Mouse (Mus musculus) myocyte (in vitro differentiated cells): ENCODE results near the gene Nxf1. TPM values are rescaled to one million over a fixed set of nuclear protein-coding genes. Genes with fewer than 3 reads are reported as not detected.

Experiments used
- H3K27me3 ChIP-seq: one replicate; pipeline ENCODE4 v1.6.1; 2011; ENCODE audit not compliant: control insufficient read depth, insufficient read depth, insufficient read length
- H3K36me3 ChIP-seq: one replicate; pipeline ENCODE4 v1.6.1; 2011; ENCODE audit not compliant: control insufficient read depth, insufficient read depth
- H3K4me2 ChIP-seq: one replicate; pipeline ENCODE4 v1.6.1; 2011; ENCODE audit warnings: low read depth, control low read depth
- H3K4me3 ChIP-seq: one replicate; pipeline ENCODE4 v1.5.1; 2011; ENCODE audit warnings: mild to moderate bottlenecking, control low read depth, moderate library complexity
- H3K79me2 ChIP-seq: one replicate; pipeline ENCODE4 v1.6.1; 2011; ENCODE audit not compliant: control insufficient read depth, insufficient read depth
- H3ac ChIP-seq: one replicate; pipeline ENCODE4 v1.6.1; 2011; ENCODE audit not compliant: control insufficient read depth, insufficient read length
- CEBPB ChIP-seq: IDR thresholded peaks from 2 replicates; pipeline ENCODE4 v1.6.1; 2011; ENCODE audit warnings: mild to moderate bottlenecking, moderate library complexity; ENCODE audit not compliant: poor library complexity, insufficient read depth, severe bottlenecking
- E2F4 ChIP-seq: IDR thresholded peaks from one replicate; pipeline ENCODE4 v1.6.1; 2011; ENCODE audit warnings: mild to moderate bottlenecking, control low read depth, moderate library complexity; ENCODE audit not compliant: insufficient read depth
- MAX ChIP-seq: IDR thresholded peaks from one replicate; pipeline ENCODE4 v1.6.1; 2011; ENCODE audit warnings: low read depth, mild to moderate bottlenecking, control low read depth
- MYOD1 ChIP-seq, 3 experiments: IDR thresholded peaks; one replicate each; pipeline ENCODE4 v1.6.1; 2011; ENCODE audit warnings: control low read depth in 2 of 3, low read depth in 2 of 3, mild to moderate bottlenecking in 2 of 3, moderate library complexity in 1 of 3; ENCODE audit not compliant: insufficient read length in 2 of 3, control insufficient read depth in 1 of 3
- MYOG ChIP-seq, 3 experiments: IDR thresholded peaks; one replicate each; pipeline ENCODE4 v1.6.1; 2011; ENCODE audit warnings: control low read depth in 2 of 3, low read depth in 2 of 3, mild to moderate bottlenecking in 2 of 3; ENCODE audit not compliant: insufficient read length in 2 of 3, control insufficient read depth in 1 of 3, insufficient read depth in 1 of 3
- POLR2A ChIP-seq: IDR thresholded peaks from one replicate; pipeline ENCODE4 v1.6.1; 2011; ENCODE audit warnings: low read depth, mild to moderate bottlenecking, control low read depth, moderate library complexity; ENCODE audit not compliant: insufficient read length
- POLR2AphosphoS2 ChIP-seq: IDR thresholded peaks from one replicate; pipeline ENCODE4 v1.6.1; 2011; ENCODE audit warnings: low read depth, control low read depth; ENCODE audit not compliant: insufficient read length
- REST ChIP-seq: IDR thresholded peaks from one replicate; pipeline ENCODE4 v1.6.1; 2011; ENCODE audit warnings: mild to moderate bottlenecking, control low read depth, moderate library complexity; ENCODE audit not compliant: insufficient read depth, insufficient read length
- SRF ChIP-seq: IDR thresholded peaks from one replicate; pipeline ENCODE4 v1.6.1; 2011; ENCODE audit warnings: low read depth; ENCODE audit not compliant: control insufficient read depth, insufficient read length
- TCF12 ChIP-seq: IDR thresholded peaks from one replicate; pipeline ENCODE4 v1.6.1; 2011; ENCODE audit warnings: mild to moderate bottlenecking, control low read depth; ENCODE audit not compliant: poor library complexity, insufficient read depth, severe bottlenecking
- TCF3 ChIP-seq: IDR thresholded peaks from one replicate; pipeline ENCODE4 v1.6.1; 2011; ENCODE audit warnings: low read depth, control low read depth; ENCODE audit not compliant: insufficient read length
- USF1 ChIP-seq: IDR thresholded peaks from one replicate; pipeline ENCODE4 v1.6.1; 2011; ENCODE audit warnings: low read depth, mild to moderate bottlenecking, control low read depth, moderate library complexity
- polyA plus RNA-seq: library from polyadenylated mRNA; unstranded; fragments of >200 nt; fragmentation: generic; extraction: Trizol; gene quantifications from one replicate; pipeline ENCODE4 v1.2.1, GENCODE M21; 2012; ENCODE audit warnings: missing spikeins

Nxf1 gene
- polyA plus RNA-seq, 1 experiment: 64.3 TPM

- TF ChIP-seq POLR2AphosphoS2 (no peak), E2F4 (no peak), REST (no peak), MYOD1 (IDR thresholded peaks at IDR 0.05; ENCODE audit: control insufficient read depth in 1 of 3, insufficient read length in 2 of 3, low read depth in 2 of 3) (no peak), TCF12 (no peak), USF1 (no peak), MYOG (IDR thresholded peaks at IDR 0.05; ENCODE audit: control insufficient read depth in 1 of 3, insufficient read depth in 1 of 3, insufficient read length in 2 of 3, low read depth in 2 of 3) (no peak), CEBPB (no peak)
- Histone ChIP-seq H3K36me3 (peaks cover 11% of the 10 kb centered on the region), H3K79me2 (peaks cover 23% of the 10 kb centered on the region), H3K27me3 (no peaks in the 10 kb centered on the region), H3K4me3 (peak overlapping the region; percentile 75), H3ac (no peak overlapping the region), H3K4me2 (peak overlapping the region; percentile 80)
These were observed 42.1 kb downstream of the Nxf1 start for GRCm38 (mm10) chr19:8798947-8799315.

- peak; percentile 37 for TF ChIP-seq POLR2AphosphoS2
- no peak for TF ChIP-seq REST
- TF ChIP-seq MAX: no peak
- no peak for TF ChIP-seq MYOG (IDR thresholded peaks at IDR 0.05; ENCODE audit: control insufficient read depth in 1 of 3, insufficient read depth in 1 of 3, insufficient read length in 2 of 3, low read depth in 2 of 3)
- no peak for TF ChIP-seq USF1
- no peak for TF ChIP-seq CEBPB
- TF ChIP-seq SRF: peak; percentile 72
- TF ChIP-seq E2F4: peak; percentile 46
- TF ChIP-seq MYOD1 (IDR thresholded peaks at IDR 0.05; ENCODE audit: control insufficient read depth in 1 of 3, insufficient read length in 2 of 3, low read depth in 2 of 3): no peak
- TF ChIP-seq POLR2A: peak; percentile 54
- TF ChIP-seq TCF12: no peak
- TF ChIP-seq TCF3: no peak
- peaks cover 11% of the 10 kb centered on the region for H3K79me2 ChIP-seq
- H3K27me3 ChIP-seq: no peaks in the 10 kb centered on the region
- H3ac ChIP-seq: no peak within 1 kb of the TSS
- H3K36me3 ChIP-seq: peaks cover 9% of the 10 kb centered on the region
- peak within 1 kb of the TSS; percentile 90 for H3K4me2 ChIP-seq
- H3K4me3 ChIP-seq: peak within 1 kb of the TSS; percentile 50
These were observed 45.4 kb downstream of the Nxf1 start, which contains the start of gene Zbtb3 for GRCm38 (mm10) chr19:8802130-8802821. Gene Zbtb3 (plus strand): TSS chr19:8802555.

- Histone ChIP-seq H3K36me3 (peaks cover 19% of the 10 kb centered on the region), H3K4me2 (peak overlapping the region; percentile 84), H3K27me3 (no peaks in the 10 kb centered on the region), H3K4me3 (peak overlapping the region; percentile 50), H3ac (no peak overlapping the region), H3K79me2 (peaks cover under 1% of the 10 kb centered on the region)
- TF ChIP-seq E2F4: no peak
- no peak for TF ChIP-seq SRF
- TF ChIP-seq POLR2AphosphoS2: peak; percentile 67
- TF ChIP-seq MYOG (IDR thresholded peaks at IDR 0.05; ENCODE audit: control insufficient read depth in 1 of 3, insufficient read depth in 1 of 3, insufficient read length in 2 of 3, low read depth in 2 of 3): no peak
- TF ChIP-seq POLR2A: peak; percentile 48
- no peak for TF ChIP-seq USF1
- TF ChIP-seq CEBPB: no peak
These were observed 46.4 kb downstream of the Nxf1 start for GRCm38 (mm10) chr19:8803204-8803780.

GRCm38 (mm10) chr19:8803879-8804660, 47.2 kb downstream of the Nxf1 start:
- peaks cover 26% of the 10 kb centered on the region for H3K36me3 ChIP-seq
- TF ChIP-seq POLR2AphosphoS2 (peak; percentile 16), REST (no peak), SRF (no peak), TCF3 (no peak)
- H3ac ChIP-seq: no peak overlapping the region
- no peaks in the 10 kb centered on the region for H3K79me2 ChIP-seq
- peak overlapping the region; percentile 50 for H3K4me3 ChIP-seq
- H3K27me3 ChIP-seq: no peaks in the 10 kb centered on the region
- peak overlapping the region; percentile 84 for H3K4me2 ChIP-seq

GRCm38 (mm10) chr19:8806810-8807209, 49.9 kb downstream of the Nxf1 start:
- no peak overlapping the region for H3K4me3 ChIP-seq
- TF ChIP-seq POLR2A (no peak), REST (no peak), TCF12 (no peak), CEBPB (no peak), USF1 (no peak), SRF (no peak), MYOD1 (IDR thresholded peaks at IDR 0.05; ENCODE audit: control insufficient read depth in 1 of 3, insufficient read length in 2 of 3, low read depth in 2 of 3) (no peak), E2F4 (no peak), TCF3 (no peak), POLR2AphosphoS2 (no peak), MAX (no peak)
- peaks cover 41% of the 10 kb centered on the region for H3K36me3 ChIP-seq

More at GRCm38 (mm10) chr19:8806810-8807209, 49.9 kb downstream of the Nxf1 start:
- Histone ChIP-seq H3K27me3 (no peaks in the 10 kb centered on the region), H3K79me2 (no peaks in the 10 kb centered on the region), H3ac (no peak overlapping the region), H3K4me2 (no peak overlapping the region)
